Mouse (Mus musculus) layer of hippocampus, postnatal 25 days (tissue): ENCODE measurements around the gene Trim33. TPM values are rescaled to one million over a fixed set of nuclear protein-coding genes. Genes with fewer than 3 reads are reported as not detected.

ENCODE experiments used
- DNase-seq, 2 experiments: peaks; one replicate each; pipeline ENCODE4 v3.0.0; 2022; ENCODE audit warnings: mixed read lengths in 2 of 2, low spot score in 1 of 2; ENCODE audit errors: extremely low spot score in 1 of 2
- total RNA-seq, 2 experiments: library from RNA; stranded (reverse); gene quantifications; 2 replicates each; pipeline ENCODE4 v1.2.3; 2021

Trim33 gene
- total RNA-seq, 2 experiments from 2014 or later, result 48.0 to 56.1 TPM

GRCm38 (mm10) chr3:103393283-103394060 is 114.4 kb downstream of the Trim33 start:
- no peak for DNase-seq

GRCm38 (mm10) chr3:103394121-103394520 is 115.0 kb downstream of the Trim33 start:
- no peak for DNase-seq

GRCm38 (mm10) chr3:103397523-103397922 is 118.4 kb downstream of the Trim33 start:
- DNase-seq, result no peak

- no peak for DNase-seq
These were observed 121.7 kb downstream of the Trim33 start for GRCm38 (mm10) chr3:103400807-103401206.

- peak; percentile 56 to 60 for DNase-seq
These were observed 122.4 kb downstream of the Trim33 start for GRCm38 (mm10) chr3:103401342-103402098.

- no peak for DNase-seq
These were observed 123.1 kb downstream of the Trim33 start for GRCm38 (mm10) chr3:103402212-103402611.

- no peak for DNase-seq
These were observed 126.0 kb downstream of the Trim33 start for GRCm38 (mm10) chr3:103405135-103405534.

- no peak for DNase-seq
These were observed 127.0 kb downstream of the Trim33 start for GRCm38 (mm10) chr3:103405871-103406765.

Other genes starting within 250 kb of the Trim33 start
- gene Nras, start 221.0 kb upstream of the Trim33 start, total RNA-seq, result 10 to 100 TPM; 74.9 to 78.8 TPM
- gene Ampd1, start 205.3 kb upstream of the Trim33 start, total RNA-seq, result not detected
- under 1 TPM; 0.30 to 0.73 TPM for gene Dennd2c, start 176.7 kb upstream of the Trim33 start, total RNA-seq
- gene Bcas2, start 107.6 kb upstream of the Trim33 start, total RNA-seq, result 10 to 100 TPM; 64.6 to 67.7 TPM